Mouse (Mus musculus): ENCODE data around the gene Dusp7. TPM values are rescaled to one million over a fixed set of nuclear protein-coding genes. Genes with fewer than 3 reads are reported as not detected.

Gene Dusp7
- polyA plus RNA-seq, 1 experiment from 2014 or later, result 17.0 TPM

- H3K4me2 ChIP-seq, result no peak overlapping the region
- H3K9ac ChIP-seq (ENCODE audit: low read length), result no peak overlapping the region
- ATAC-seq (ENCODE audit: low FRiP score), result no peak
- no peak overlapping the region for H3K4me3 ChIP-seq (ENCODE audit: low read depth, low read length)
- no peaks in the 10 kb centered on the region for H3K27me3 ChIP-seq (ENCODE audit: control insufficient read depth, insufficient read depth, low read length)
- no peaks in the 10 kb centered on the region for H3K4me1 ChIP-seq (ENCODE audit: control insufficient read depth, insufficient read depth, low read length)
- DNase-seq (ENCODE audit: low spot score, missing footprints), result peak; percentile 35
- H3K27ac ChIP-seq (ENCODE audit: low read depth, low read length), result no peak overlapping the region
- no peaks in the 10 kb centered on the region for H3K9me3 ChIP-seq (ENCODE audit: control insufficient read depth, low read length)
- no peaks in the 10 kb centered on the region for H3K36me3 ChIP-seq (ENCODE audit: control insufficient read depth, insufficient read depth, low read length)
- 88% methylated on average over 6 of the region's 6 CpGs for WGBS
Observed at GRCm38 (mm10) chr9:106361140-106361539, 7.3 kb upstream of the Dusp7 start.

DNA sequence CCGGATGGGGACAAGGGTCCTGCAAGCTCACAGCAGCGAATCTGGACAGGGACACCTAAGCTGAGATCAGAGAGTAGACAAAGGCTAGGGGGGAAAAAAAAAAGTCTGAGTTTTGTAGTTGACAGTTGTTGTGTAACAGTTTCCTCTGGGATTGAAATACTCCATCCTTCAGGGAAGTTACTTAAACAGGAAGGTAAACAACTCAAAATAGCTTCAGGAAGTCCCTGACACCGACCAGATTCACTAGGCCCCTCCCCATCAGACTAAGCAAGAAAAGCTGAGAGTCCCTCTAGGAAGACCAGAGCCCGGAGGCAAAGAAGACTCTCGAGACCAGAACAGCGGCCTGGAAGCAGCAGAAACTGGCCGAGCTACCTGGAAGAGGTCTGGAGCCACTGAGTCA, 3.1 kb upstream of the Dusp7 start:
- no peak overlapping the region for H3K4me3 ChIP-seq (ENCODE audit: low read depth, low read length)
- H3K36me3 ChIP-seq (ENCODE audit: control insufficient read depth, insufficient read depth, low read length), result no peaks in the 10 kb centered on the region
- H3K9me3 ChIP-seq (ENCODE audit: control insufficient read depth, low read length), result no peaks in the 10 kb centered on the region
- 85% methylated on average over 7 of the region's 7 CpGs for WGBS
- H3K27me3 ChIP-seq (ENCODE audit: control insufficient read depth, insufficient read depth, low read length), result no peaks in the 10 kb centered on the region
- H3K27ac ChIP-seq (ENCODE audit: low read depth, low read length), result no peak overlapping the region
- no peak overlapping the region for H3K4me2 ChIP-seq
- ATAC-seq (ENCODE audit: low FRiP score), result no peak
- no peak overlapping the region for H3K9ac ChIP-seq (ENCODE audit: low read length)
- peaks cover 18% of the 10 kb centered on the region for H3K4me1 ChIP-seq (ENCODE audit: control insufficient read depth, insufficient read depth, low read length)
- peak; percentile 69 for DNase-seq (ENCODE audit: low spot score, missing footprints)

DNA sequence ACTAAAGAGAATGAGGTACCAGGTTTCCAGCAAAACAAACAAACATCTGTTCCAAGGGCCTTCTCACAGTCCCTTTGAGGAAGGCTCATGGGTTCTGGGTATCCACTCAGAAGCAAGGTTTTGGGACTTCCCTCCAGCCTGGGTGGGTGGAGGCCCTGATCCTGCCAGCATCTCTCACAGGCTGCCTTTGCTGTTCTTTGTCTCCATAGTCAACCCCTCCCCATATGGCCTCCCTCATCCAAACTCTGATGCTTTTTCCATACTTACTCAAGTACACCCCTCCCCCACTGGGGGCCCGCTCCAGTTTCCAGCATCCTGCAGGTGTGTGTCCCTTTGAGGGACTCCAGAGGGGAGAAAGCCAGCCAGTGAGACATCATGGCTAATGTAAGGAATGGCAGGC, 2.2 kb upstream of the Dusp7 start:
- Histone ChIP-seq H3K4me2 (no peak overlapping the region), H3K4me1 (ENCODE audit: control insufficient read depth, insufficient read depth, low read length) (peaks cover 25% of the 10 kb centered on the region), H3K9ac (ENCODE audit: low read length) (no peak overlapping the region), H3K36me3 (ENCODE audit: control insufficient read depth, insufficient read depth, low read length) (peaks cover 1% of the 10 kb centered on the region; the same call in 1 of the 2 replicates), H3K9me3 (ENCODE audit: control insufficient read depth, low read length) (no peaks in the 10 kb centered on the region), H3K4me3 (ENCODE audit: low read depth, low read length) (no peak overlapping the region), H3K27ac (ENCODE audit: low read depth, low read length) (no peak overlapping the region), H3K27me3 (ENCODE audit: control insufficient read depth, insufficient read depth, low read length) (no peaks in the 10 kb centered on the region)
- ATAC-seq (ENCODE audit: low FRiP score) (no peak), DNase-seq (ENCODE audit: low spot score, missing footprints) (peak; percentile 69)
- 38% methylated on average over 1 of the region's 1 CpGs for WGBS

GRCm38 (mm10) chr9:106367001-106367400, 1.4 kb upstream of the Dusp7 start:
- DNase-seq (ENCODE audit: low spot score, missing footprints) (no peak), ATAC-seq (ENCODE audit: low FRiP score) (0 out of 2 replicates have a peak, but pooled peaks have one; percentile 0)
- Histone ChIP-seq H3K9ac (ENCODE audit: low read length) (peak overlapping the region; percentile 41), H3K4me2 (peak overlapping the region; percentile 98), H3K4me3 (ENCODE audit: low read depth, low read length) (peak overlapping the region; percentile 80), H3K27ac (ENCODE audit: low read depth, low read length) (no peak overlapping the region), H3K4me1 (ENCODE audit: control insufficient read depth, insufficient read depth, low read length) (peaks cover 33% of the 10 kb centered on the region), H3K27me3 (ENCODE audit: control insufficient read depth, insufficient read depth, low read length) (no peaks in the 10 kb centered on the region), H3K9me3 (ENCODE audit: control insufficient read depth, low read length) (no peaks in the 10 kb centered on the region), H3K36me3 (ENCODE audit: control insufficient read depth, insufficient read depth, low read length) (peaks cover 3% of the 10 kb centered on the region; the same call in 1 of the 2 replicates)
- 22% methylated on average over 5 of the region's 5 CpGs for WGBS

DNA sequence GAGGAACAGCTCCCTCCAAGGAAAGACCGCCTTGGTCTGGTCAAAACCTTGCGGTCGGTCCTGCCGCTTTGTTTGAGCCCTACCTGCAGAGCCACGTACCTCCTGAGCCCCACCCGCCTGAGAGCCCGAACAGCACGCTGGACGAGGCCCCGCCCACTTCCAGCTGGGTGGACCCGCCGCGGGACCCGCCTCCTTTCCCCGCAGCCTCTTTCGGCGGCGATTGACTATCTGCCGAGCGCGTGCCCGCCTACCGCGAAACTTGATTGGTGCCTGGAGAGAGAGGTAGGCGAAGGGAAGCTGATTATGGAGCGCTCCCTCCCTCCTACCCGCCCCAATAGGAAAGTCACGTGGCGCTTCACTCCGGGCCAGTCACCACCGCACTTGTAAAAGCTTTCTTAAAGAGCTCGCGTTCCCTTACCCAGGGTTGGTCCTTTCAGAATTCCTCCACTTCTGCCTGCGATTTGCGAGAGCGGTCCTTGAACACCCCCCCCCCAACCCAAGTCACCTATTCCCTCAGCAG, 780 bp upstream of the Dusp7 start:
- 0% methylated on average over 36 of the region's 36 CpGs for WGBS
- no peaks in the 10 kb centered on the region for H3K9me3 ChIP-seq (ENCODE audit: control insufficient read depth, low read length)
- peak overlapping the region; percentile 80 for H3K4me3 ChIP-seq (ENCODE audit: low read depth, low read length)
- H3K27me3 ChIP-seq (ENCODE audit: control insufficient read depth, insufficient read depth, low read length), result no peaks in the 10 kb centered on the region
- peaks cover 35% of the 10 kb centered on the region for H3K4me1 ChIP-seq (ENCODE audit: control insufficient read depth, insufficient read depth, low read length)
- H3K36me3 ChIP-seq (ENCODE audit: control insufficient read depth, insufficient read depth, low read length), result peaks cover 3% of the 10 kb centered on the region; the same call in 1 of the 2 replicates
- DNase-seq (ENCODE audit: low spot score, missing footprints), result no peak
- ATAC-seq (ENCODE audit: low FRiP score), result peak; percentile 88
- peak overlapping the region; percentile 87 for H3K9ac ChIP-seq (ENCODE audit: low read length)
- H3K27ac ChIP-seq (ENCODE audit: low read depth, low read length), result peak overlapping the region; percentile 87
- H3K4me2 ChIP-seq, result peak overlapping the region; percentile 98

DNA sequence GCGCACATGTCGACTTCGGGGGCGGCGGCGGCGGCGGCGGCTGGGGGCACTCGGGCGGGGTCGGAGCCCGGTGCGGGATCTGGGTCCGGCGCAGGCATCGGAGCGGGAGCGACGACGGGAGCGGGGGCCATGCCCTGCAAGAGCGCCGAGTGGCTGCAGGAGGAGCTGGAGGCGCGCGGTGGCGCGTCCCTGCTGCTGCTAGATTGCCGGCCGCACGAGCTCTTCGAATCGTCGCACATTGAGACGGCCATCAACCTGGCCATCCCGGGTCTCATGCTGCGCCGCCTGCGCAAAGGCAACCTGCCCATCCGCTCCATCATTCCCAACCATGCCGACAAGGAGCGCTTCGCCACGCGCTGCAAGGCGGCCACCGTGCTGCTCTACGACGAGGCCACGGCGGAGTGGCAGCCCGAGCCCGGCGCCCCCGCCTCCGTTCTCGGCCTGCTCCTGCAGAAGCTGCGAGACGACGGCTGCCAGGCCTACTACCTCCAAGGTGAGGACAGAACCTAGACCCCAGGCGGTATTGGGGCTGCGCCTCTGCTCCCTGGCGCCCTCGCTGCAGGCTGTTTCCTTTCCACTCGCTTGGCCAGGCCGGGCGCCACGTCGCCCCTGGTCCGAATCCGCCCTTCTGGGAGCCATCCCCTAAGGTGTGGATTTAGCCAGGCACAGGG, 534 bp downstream of the Dusp7 start:
- Histone ChIP-seq H3K4me1 (ENCODE audit: control insufficient read depth, insufficient read depth, low read length) (peaks cover 35% of the 10 kb centered on the region), H3K4me3 (ENCODE audit: low read depth, low read length) (peak overlapping the region; percentile 80), H3K4me2 (peak overlapping the region; percentile 98), H3K9ac (ENCODE audit: low read length) (peak overlapping the region; percentile 87), H3K36me3 (ENCODE audit: control insufficient read depth, insufficient read depth, low read length) (peaks cover 6% of the 10 kb centered on the region), H3K9me3 (ENCODE audit: control insufficient read depth, low read length) (no peaks in the 10 kb centered on the region), H3K27me3 (ENCODE audit: control insufficient read depth, insufficient read depth, low read length) (no peaks in the 10 kb centered on the region), H3K27ac (ENCODE audit: low read depth, low read length) (peak overlapping the region; percentile 87)
- ATAC-seq (ENCODE audit: low FRiP score) (peak; percentile 47), DNase-seq (ENCODE audit: low spot score, missing footprints) (peak; percentile 95)
- WGBS, result under 1% methylated on average over 57 of the region's 72 CpGs

- Histone ChIP-seq H3K27ac (ENCODE audit: low read depth, low read length) (no peak overlapping the region), H3K27me3 (ENCODE audit: control insufficient read depth, insufficient read depth, low read length) (no peaks in the 10 kb centered on the region), H3K36me3 (ENCODE audit: control insufficient read depth, insufficient read depth, low read length) (peaks cover 7% of the 10 kb centered on the region), H3K4me2 (peak overlapping the region; percentile 98), H3K4me1 (ENCODE audit: control insufficient read depth, insufficient read depth, low read length) (peaks cover 35% of the 10 kb centered on the region), H3K4me3 (ENCODE audit: low read depth, low read length) (peak overlapping the region; percentile 80), H3K9me3 (ENCODE audit: control insufficient read depth, low read length) (no peaks in the 10 kb centered on the region), H3K9ac (ENCODE audit: low read length) (peak overlapping the region; percentile 87)
- DNase-seq (ENCODE audit: low spot score, missing footprints), result no peak
- ATAC-seq (ENCODE audit: low FRiP score), result no peak
- WGBS, result 10% methylated on average over 11 of the region's 11 CpGs
Observed at GRCm38 (mm10) chr9:106369801-106370485, 1.5 kb downstream of the Dusp7 start.

DNA sequence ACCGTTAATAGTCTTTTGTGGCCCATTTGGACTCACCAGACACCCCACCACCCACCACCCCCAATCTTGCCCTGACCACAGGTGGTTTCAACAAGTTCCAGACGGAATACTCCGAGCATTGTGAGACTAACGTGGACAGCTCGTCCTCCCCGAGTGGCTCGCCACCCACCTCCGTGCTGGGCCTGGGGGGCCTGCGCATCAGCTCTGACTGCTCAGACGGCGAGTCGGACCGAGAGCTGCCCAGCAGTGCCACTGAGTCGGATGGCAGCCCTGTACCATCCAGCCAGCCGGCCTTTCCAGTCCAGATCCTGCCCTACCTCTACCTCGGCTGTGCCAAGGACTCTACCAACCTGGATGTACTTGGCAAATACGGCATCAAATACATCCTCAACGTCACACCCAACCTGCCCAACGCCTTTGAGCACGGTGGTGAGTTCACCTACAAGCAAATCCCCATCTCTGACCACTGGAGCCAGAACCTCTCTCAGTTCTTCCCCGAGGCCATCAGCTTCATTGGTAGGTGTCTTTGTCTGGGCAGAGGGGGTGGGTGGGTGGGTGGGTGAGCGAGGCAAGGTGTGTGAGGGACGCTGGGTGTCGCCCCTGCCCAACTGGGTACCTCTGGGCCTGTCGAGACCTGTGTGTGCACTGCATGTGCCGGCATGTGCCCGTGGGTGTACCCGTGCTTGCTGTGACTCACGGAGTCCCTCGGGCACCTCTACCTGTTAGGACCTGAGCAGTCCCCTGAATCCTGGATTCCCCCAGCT, 2.4 kb downstream of the Dusp7 start:
- H3K27ac ChIP-seq (ENCODE audit: low read depth, low read length), result no peak overlapping the region
- no peaks in the 10 kb centered on the region for H3K9me3 ChIP-seq (ENCODE audit: control insufficient read depth, low read length)
- H3K4me1 ChIP-seq (ENCODE audit: control insufficient read depth, insufficient read depth, low read length), result peaks cover 35% of the 10 kb centered on the region
- peak overlapping the region; percentile 98 for H3K4me2 ChIP-seq
- H3K27me3 ChIP-seq (ENCODE audit: control insufficient read depth, insufficient read depth, low read length), result no peaks in the 10 kb centered on the region
- H3K36me3 ChIP-seq (ENCODE audit: control insufficient read depth, insufficient read depth, low read length), result peaks cover 7% of the 10 kb centered on the region
- H3K4me3 ChIP-seq (ENCODE audit: low read depth, low read length), result peak overlapping the region; percentile 80
- H3K9ac ChIP-seq (ENCODE audit: low read length), result no peak overlapping the region
- WGBS, result 86% methylated on average over 30 of the region's 30 CpGs
- no peak for DNase-seq (ENCODE audit: low spot score, missing footprints)
- ATAC-seq (ENCODE audit: low FRiP score), result no peak

- H3K4me3 ChIP-seq (ENCODE audit: low read depth, low read length), result no peak overlapping the region
- no peaks in the 10 kb centered on the region for H3K9me3 ChIP-seq (ENCODE audit: control insufficient read depth, low read length)
- H3K27me3 ChIP-seq (ENCODE audit: control insufficient read depth, insufficient read depth, low read length), result no peaks in the 10 kb centered on the region
- no peak for ATAC-seq (ENCODE audit: low FRiP score)
- 0 out of 2 replicates have a peak overlapping the region, but pooled peaks have one; percentile 1 for H3K9ac ChIP-seq (ENCODE audit: low read length)
- H3K36me3 ChIP-seq (ENCODE audit: control insufficient read depth, insufficient read depth, low read length), result peaks cover 7% of the 10 kb centered on the region
- DNase-seq (ENCODE audit: low spot score, missing footprints), result no peak
- H3K27ac ChIP-seq (ENCODE audit: low read depth, low read length), result no peak overlapping the region
- H3K4me1 ChIP-seq (ENCODE audit: control insufficient read depth, insufficient read depth, low read length), result peaks cover 35% of the 10 kb centered on the region
- WGBS, result 82% methylated on average over 6 of the region's 6 CpGs
- H3K4me2 ChIP-seq, result no peak overlapping the region
Observed at GRCm38 (mm10) chr9:106371384-106371671, 2.9 kb downstream of the Dusp7 start.
